Mouse (Mus musculus): ENCODE data around the gene Chchd10.
A peak's percentile ranks its signal among the peaks of the same experiment; 100 is the strongest.

GRCm38 (mm10) chr10:75944066-75944772 is 11.3 kb downstream of the Chchd10 start:
- TF ChIP-seq EP300 (IDR thresholded peaks at IDR 0.05): peak; percentile 58
- TF ChIP-seq CTCF (IDR thresholded peaks at IDR 0.05): no peak

Data from lung, postnatal 0 days (tissue).